Mouse (Mus musculus) layer of hippocampus, postnatal 36 days (tissue): ENCODE measurements at regions not wholly inside any gene's neighbourhood (a gene's known extent, or its start where the extent isn't known, plus 50 kb on each side); places are given as distances from the start of the nearest gene placed in this dataset.
"Not testable (repeated sequence)": the region's sequence is repeated elsewhere in the genome, so short reads cannot be mapped to it uniquely, and the experiment has no call there.

Experiments used
- DNase-seq, 2 experiments: peaks; one replicate each; pipeline ENCODE4 v3.0.0; 2022

DNA sequence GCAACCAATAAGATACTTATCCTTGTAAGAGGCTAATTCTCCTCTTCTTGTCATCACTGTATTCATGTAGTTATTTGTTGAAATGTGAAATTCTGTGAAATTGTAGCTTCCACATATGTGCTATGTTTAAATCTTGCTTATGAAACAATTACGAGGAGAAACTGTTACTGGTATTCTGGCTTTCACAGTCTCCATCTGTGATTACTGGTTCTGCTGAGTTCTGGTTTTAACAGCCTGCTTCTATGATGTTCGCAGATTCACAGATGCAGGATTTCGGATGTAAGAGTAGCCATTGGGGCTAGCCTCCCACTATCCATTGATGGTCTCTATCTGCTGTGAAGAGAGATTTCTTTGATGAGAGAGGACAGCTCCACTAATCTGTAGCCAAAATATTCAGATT, 1067.2 kb upstream of the Aga start:
- no peak for DNase-seq

DNA sequence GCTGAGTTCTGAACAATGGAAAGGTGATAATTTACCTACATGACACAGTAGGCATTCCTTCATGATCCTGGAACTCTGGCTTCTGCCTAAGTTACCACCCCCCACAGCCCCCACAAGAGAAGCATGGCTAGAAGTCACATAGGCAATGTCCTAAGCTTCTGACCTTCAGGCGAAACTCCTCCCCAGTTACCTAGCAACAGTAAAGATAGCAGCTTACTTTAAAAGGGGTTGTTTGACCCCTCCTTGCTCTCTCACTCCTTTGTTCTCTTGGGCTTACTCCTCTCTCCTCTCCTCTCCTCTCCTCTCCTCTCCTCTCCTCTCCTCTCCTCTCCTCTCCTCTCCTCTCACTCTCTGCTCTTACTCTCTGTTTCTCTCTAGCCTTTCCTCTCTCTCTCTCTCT, 1059.8 kb upstream of the Aga start:
- DNase-seq: not testable (repeated sequence)

DNA sequence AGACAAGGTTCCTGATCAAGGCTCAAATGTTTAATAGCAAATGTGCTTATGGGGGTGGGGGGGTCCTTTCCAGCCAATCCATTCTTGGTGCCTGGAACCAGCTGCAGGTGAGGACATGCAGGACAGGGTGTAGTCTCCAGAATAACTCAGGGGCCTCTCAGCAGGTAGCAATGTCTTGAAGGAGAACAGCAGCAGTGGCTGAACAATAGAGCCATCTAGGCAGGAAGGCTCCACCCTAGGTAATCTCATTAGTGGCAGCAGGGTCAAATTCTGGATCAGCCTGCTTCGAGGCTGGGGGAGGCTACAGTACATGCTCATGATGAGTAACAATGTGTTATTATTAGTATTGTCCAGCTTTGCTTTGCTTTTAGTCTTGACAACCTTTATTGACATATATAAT, 1055.9 kb upstream of the Aga start:
- DNase-seq: no peak

DNA sequence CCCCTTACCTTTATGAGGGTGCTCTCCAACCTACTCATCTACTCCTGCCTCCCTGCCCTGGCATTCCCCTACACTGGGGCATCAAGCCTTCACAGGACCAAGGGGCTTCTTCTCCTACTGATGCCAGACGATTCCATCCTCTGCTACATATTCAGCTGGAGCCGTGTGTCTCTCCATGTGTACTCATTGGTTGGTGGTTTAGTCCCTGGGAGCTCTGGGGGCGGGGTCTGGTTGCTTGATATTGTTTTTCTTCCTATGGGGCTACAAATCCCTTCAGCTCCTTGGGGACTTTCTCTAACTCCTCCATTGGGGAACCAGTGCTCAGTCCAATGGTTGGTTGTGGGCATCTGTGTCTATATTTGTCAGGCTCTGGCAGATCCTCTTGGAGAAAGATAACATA, 1055.3 kb upstream of the Aga start:
- DNase-seq: no peak

DNA sequence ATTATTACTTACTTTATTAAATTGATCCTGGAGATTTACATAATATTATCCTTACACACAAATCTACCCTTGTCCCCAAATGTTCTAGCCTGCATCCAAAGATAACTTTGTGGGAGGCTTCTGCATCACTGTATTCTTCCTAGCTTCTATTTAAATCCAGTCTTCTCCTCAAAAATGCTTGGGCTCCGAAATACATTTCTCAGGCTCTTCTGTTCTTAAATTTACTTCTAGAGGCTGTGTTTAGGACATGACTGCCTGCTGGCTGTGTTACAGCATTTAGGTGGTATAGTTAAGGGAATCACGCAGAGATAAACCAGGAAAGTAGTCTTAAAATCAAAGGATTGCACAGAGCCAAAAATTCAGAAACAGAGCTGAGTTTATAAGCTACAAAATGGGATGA, 1009.1 kb upstream of the Aga start:
- DNase-seq: no peak

DNA sequence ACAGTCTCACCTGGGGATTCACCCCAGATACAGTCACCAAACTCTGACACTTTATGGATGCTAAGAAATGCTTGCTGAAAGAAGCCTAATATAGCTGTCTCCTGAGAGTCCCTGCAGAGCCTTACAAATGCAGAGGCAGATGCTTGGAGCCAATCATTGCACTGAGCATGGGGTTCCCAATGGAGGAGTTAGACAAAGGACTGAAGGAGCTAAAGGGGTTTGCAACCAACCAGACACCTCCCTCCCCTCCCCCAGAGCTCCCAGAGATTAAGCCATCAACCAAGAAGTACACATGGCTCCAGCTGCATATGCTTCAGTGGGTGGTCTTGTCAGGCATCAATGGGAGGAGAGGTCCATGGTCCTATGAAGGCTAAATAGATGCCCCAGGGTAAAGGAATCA, 999.7 kb upstream of the Aga start:
- DNase-seq: no peak

DNA sequence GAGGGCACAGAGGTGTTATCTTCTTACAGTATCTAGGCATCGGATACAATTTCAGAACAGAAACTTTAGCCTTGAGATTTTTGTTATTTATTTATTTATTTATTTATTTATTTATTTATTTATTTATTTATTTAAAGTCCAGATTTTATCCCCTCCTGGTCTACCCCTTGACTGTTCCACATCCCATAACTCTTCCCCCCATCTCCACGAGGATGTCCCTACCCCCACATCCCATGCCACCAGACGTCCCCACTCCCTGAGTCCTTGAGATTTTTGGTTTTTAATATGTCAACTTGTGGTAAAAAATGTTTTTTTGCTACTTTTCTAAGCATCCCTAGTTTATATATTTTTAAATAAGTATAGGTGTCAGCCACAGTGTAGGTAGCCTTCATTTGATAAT, 968.2 kb upstream of the Aga start:
- DNase-seq: no peak

DNA sequence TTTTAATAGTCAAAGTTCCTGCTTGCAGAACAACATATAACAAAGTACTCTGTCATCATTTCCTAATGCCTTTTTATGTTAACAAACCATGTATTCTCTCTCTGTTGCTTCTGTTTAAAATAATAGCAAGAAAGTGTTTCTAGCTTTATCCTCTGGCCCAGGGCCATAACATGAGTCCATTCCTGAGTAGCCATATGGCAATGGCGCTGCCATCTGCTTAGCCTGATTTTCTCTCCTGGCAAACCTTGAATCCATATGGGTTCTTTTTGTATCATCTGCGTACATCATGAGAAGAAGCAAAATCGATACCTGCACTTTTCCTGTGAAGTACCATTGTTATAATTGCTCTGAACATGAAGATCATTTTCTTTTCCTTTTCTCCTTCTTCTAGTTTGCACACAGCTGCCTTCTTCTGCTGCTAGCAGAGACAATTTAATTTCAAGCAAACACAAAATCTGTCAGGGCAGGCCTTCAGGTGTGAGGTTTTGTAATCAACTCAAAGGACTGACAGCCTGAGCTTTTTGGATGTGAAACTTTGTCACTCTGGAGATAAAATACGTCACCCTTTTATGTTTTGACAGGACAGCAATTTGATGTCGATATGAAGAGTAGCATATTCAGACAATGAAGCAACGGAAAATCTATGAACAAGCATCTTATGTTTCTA, 940.2 kb upstream of the Aga start:
- DNase-seq: peak; percentile 61 to 63
